Mouse (Mus musculus) left cerebral cortex, adult 18-20 months (tissue): Measurements from ENCODE around the gene Mcrs1. TPM values are rescaled to one million over a fixed set of nuclear protein-coding genes. Genes with fewer than 3 reads are reported as not detected.
"Not testable (repeated sequence)": the region's sequence is repeated elsewhere in the genome, so short reads cannot be mapped to it uniquely, and the experiment has no call there.

ENCODE experiments used
- DNase-seq, 2 experiments: peaks; one replicate each; pipeline ENCODE4 v3.0.0; 2021 to 2022; ENCODE audit warnings: low spot score in 2 of 2, mixed read lengths in 1 of 2
- long read RNA-seq, 2 experiments: library from polyadenylated mRNA; stranded (forward); transcript quantifications; one replicate each; pipeline ENCODE4 v2.0.0; 2021
- total RNA-seq, 2 experiments: library from RNA; stranded (reverse); gene quantifications; 2 replicates each; pipeline ENCODE4 v1.2.3; 2021

Gene Mcrs1
- 10 to 100 TPM; 82.3 to 83.1 TPM for total RNA-seq
- long read RNA-seq, experiment 1, transcript Mcrs1-201 (15 exons, 1,916 nt) = major isoform, 154 of 209 reads
- long read RNA-seq, experiment 1, partial matches to known transcripts = 10 of 209 reads
- long read RNA-seq, experiment 1, other reads (novel, unspliced or antisense) = 41 of 209 reads
- long read RNA-seq, experiment 2, transcript Mcrs1-201 (15 exons, 1,916 nt) = major isoform, 126 of 158 reads
- long read RNA-seq, experiment 2, transcript Mcrs1-209 (11 exons, 1,521 nt) = minor isoform, 5 of 158 reads
- long read RNA-seq, experiment 2, partial matches to known transcripts = 5 of 158 reads
- long read RNA-seq, experiment 2, other reads (novel, unspliced or antisense) = 21 of 158 reads

DNA sequence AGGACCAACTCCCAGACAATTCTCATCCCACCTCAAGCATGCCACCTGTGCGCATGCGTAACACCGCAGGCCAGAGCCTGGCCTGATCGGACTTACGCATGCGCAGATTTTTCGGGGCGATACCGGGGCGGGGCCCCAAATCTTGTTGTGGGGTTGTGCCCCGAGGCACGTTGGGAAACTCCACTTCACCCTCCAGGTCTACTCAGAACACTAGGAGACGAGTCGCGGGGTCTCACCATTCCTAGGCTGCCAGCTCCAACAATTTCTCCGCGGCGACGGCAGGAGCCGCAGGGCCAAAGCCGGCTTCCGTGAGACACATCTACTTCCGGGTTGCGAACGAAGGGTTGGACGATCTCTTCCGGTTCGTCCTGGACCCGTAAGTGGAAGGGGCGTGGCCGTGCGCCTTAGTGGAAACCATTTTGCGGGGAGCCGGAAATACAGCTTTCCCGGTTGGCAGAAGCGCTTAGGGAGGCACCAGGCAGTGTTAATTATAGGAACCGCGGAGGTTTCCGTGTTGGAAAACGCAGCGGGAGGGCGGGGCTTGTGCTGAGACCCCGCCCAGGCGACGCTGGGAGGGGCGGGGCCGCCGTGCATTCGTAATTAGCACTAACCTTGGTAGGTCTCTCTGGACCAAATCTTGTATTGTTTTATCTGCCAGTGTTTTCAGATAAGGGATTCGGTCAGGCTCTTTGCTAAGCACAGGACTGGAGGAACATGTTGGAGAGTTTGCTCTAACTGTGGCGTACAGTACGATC, at the start of gene Mcrs1:
TSS of gene Mcrs1 (minus strand) at position 336 of the 755 bp plus-strand sequence.
- peak; percentile 96 to 97 for DNase-seq

DNA sequence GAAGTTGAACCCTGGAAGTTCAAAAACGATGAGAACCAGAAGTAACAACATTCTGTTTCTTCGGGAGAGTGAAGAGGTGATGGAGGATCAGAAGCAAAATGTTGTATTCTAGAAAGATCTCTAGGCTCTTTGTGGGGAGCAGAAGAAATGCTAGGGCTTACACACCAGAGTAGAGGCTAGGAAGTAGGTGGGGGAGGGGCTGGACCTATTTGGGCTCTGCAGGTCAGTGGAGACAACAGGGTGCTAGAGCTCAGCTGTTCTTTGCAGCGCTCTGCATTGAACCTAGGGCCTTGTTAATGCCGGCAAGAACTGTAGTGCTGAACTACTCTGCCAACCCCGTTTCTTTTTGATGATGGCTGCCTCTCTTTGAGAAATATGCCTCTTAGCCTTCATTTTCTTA, 44.5 kb upstream of the Mcrs1 start:
- DNase-seq = no peak

- peak in 1 of 2 experiments; percentile 26 for DNase-seq
Measured at GRCm38 (mm10) chr15:99295484-99295981, 43.8 kb upstream of the Mcrs1 start, which contains the start of gene Fam186b. Gene Fam186b (minus strand): TSS chr15:99295888.

- DNase-seq = peak; percentile 93 to 96
Measured at GRCm38 (mm10) chr15:99294813-99295374, 43.1 kb upstream of the Mcrs1 start, which contains the start of gene Prpf40b. Gene Prpf40b (plus strand): TSS chr15:99295087.

DNA sequence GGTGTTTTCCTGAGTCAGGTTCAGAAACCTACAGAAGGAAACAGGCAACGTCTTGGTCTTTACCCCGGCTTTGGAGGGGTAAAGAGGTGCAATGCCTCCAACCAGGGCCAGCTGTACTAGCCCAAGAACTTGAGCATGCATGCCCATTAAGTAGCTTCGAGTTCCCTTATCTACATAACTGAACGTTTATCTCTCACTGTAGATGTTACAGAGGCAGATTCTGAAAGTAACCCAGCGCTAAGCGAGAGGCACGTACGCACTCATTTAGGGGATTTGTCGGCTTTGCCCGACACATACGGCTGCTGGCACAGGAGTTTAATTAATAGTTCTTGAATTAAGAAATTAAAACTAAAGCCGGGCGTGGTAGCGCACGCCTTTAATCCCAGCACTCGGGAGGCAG, 42.5 kb upstream of the Mcrs1 start:
- DNase-seq = no peak

DNA sequence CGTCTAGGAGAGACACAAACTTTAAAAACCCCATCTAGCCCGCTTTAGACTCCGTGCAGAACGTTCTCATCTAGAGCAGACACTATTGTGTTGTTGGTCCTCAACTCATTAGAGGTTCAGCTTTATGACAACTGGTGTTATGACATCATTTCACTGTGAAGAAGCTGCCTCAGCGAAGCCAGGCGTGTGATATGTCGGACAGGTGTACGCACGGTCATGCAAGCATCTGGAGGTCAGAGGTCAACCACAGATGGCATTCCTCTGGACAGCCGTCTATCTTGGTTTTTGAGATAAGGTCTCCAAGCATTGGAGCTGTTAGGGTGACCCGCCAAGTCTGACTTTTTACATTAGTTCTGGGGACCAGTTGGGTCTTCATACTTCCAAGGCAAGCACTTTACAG, 38.8 kb upstream of the Mcrs1 start:
- no peak for DNase-seq

GRCm38 (mm10) chr15:99285189-99285535, 33.4 kb upstream of the Mcrs1 start:
- no peak for DNase-seq

DNA sequence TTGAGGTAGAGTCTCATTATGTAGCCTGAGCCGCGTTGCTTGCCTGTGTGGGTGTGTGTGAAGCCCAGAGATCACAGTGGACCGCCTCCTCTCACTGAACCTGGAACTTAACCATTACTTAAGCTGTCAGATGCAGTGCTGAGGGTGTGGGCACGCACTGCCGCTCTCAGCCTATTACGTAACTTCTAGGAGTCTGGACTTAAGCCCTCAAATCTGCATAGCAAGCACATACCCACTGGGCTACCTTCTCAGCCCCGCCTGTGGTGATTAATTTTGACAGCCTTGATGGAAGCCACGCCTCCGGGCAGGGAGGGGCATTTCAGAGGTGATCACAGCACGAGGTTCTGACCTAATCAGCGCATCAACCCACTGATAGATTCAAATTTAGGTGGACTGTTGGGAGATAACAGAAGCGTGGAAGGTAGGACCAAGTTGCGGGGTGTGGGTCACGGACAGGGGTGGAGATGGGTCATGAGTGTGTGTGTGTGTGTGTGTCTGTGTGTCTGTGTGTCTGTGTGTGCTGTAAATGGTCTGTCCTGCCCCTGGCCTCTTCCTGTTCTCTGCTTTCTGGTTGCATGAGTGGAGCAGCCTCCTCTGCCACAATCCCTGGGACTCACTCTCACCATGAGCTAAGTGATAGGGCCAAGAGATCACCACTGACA, 32.9 kb upstream of the Mcrs1 start:
- DNase-seq = no peak

GRCm38 (mm10) chr15:99283456-99283855, 31.7 kb upstream of the Mcrs1 start:
- DNase-seq = no peak

DNA sequence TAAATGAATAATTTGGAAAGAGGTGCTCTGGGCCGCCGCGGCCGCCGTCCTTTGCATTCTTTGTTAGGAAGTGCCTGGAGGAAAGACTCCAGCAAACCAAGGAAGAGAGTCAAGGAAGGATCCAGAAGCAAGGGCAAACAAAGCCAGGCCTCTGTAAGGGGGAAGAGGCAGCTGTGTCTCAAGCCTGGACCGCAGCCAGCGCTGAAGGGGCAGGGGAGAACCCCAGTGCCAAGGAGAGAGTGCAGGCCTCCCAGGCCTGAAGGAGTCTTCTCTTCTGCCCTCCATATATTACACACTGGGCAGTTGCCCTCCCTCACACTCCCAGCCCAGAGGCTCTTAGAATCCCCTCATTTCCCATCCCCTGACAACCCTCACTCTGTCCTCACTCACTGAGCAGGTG, 26.5 kb upstream of the Mcrs1 start:
- no peak for DNase-seq

GRCm38 (mm10) chr15:99276095-99276494, 24.3 kb upstream of the Mcrs1 start:
- DNase-seq = no peak

DNA sequence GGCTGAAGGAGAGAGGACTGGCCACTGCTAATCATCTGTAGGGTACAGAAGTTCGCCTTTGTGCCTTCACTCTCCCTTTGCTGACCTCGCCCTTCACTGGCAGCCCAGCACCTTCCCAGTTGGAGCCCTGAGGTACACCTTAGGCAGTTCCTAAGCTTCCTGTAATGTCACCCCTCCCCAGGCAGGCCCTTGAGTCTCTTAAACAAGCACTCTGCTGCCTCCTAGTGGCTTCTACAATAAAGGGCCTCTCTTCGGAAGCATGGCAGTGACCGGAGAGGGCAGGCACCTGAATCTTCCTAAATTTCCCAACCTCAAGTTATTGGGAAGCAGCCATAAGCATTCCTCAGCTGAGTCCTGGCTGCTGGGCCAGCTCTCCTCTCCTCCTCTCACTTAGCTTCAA, 13.9 kb upstream of the Mcrs1 start:
- peak; percentile 65 to 70 for DNase-seq

- DNase-seq = no peak
Measured at GRCm38 (mm10) chr15:99264363-99264762, 12.6 kb upstream of the Mcrs1 start.

- no peak for DNase-seq
Measured at GRCm38 (mm10) chr15:99262702-99263101, 10.9 kb upstream of the Mcrs1 start.

- peak; percentile 43 to 57 for DNase-seq
Measured at GRCm38 (mm10) chr15:99259730-99260252, 8.0 kb upstream of the Mcrs1 start.

- no peak for DNase-seq
Measured at GRCm38 (mm10) chr15:99259167-99259729, 7.5 kb upstream of the Mcrs1 start.

DNA sequence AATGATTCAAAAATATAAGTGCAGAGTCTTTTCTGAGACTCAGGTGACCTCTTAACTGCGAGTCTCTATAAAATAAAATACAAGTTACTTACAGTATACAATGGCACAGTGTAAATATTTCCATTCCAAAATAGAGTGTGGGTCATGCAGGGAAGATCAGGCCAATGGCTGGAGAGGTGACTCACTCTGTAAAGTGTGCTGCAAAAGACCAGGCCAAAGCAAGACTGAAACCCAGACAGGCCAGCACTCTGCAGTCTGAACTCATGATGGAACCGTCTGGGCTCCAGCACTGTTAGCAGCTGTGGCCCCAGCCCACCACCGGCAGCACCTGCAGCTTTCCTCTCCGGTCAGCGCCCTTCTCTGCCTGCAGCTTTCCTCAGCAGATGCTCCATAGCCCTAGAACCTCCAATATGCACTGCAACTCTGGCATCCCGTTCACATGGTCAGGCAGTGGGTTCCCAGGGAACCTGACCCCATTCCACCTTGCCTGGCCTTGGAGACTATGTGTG, 3.5 kb upstream of the Mcrs1 start:
- no peak for DNase-seq

DNA sequence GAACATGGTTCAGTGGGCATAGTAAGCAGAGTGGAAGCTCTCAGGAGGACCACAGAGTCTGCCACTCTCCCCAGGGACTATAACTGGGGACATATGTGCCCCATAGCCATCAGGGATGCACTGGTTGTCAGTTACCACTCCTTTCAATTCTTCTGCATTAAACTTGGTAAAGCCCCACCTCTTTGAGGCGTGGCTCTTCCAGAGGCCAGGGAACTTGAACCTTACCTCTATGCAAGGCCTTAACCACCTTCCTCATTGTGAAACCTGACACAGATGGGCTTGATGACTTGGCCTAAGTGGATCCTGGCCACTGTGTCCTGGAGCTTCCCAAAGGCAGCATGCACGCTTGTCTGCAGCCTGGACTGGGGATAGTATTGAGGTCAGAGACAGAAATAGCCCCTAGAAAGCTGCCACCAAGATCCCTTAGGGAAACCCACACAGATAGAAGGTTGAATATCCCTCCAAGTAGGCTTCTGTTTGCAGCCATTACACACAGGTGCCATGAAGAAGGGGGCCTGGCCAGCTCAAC, 2.8 kb upstream of the Mcrs1 start:
- DNase-seq = no peak

GRCm38 (mm10) chr15:99253772-99254171, 2.0 kb upstream of the Mcrs1 start:
- no peak for DNase-seq

DNA sequence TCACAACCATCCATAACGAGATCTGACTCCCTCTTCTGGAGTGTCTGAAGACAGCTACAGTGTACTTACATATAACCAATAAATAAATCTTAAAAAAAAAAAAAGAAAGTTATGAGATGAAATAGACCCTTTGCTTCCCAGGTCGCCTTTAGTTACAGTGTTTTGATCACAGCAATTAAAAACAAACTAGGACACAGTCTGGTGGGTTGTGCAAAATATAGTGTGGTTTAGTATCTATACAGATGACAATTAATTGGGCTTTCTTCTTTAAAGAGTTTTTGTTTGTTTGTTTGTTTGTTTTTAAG, 1.4 kb upstream of the Mcrs1 start:
- DNase-seq = not testable (repeated sequence)
